Mouse (Mus musculus) stomach, postnatal 0 days (tissue): ENCODE measurements at regions not wholly inside any gene's neighbourhood (a gene's known extent, or its start where the extent isn't known, plus 50 kb on each side); places are given as distances from the start of the nearest gene placed in this dataset.

Experiments
- ATAC-seq: fragments of 200-750 bp; cut with Nextera tagmentation; 2 replicates; pipeline ENCODE4 v1.8.0; 2017; ENCODE audit not compliant: low FRiP score, low TSS enrichment
- DNase-seq: peaks from one replicate; pipeline ENCODE4 v3.0.0-alpha.2; 2016; ENCODE audit warnings: low spot score
- H3K27ac ChIP-seq: fragments of 300-500 bp; sonication (generic); replicated peaks from 2 replicates; pipeline ENCODE4 v1.5.1; 2014; ENCODE audit warnings: mild to moderate bottlenecking, control low read depth
- H3K27me3 ChIP-seq: fragments of 300-500 bp; sonication (generic); 2 replicates; pipeline ENCODE4 v1.6.1; 2014; ENCODE audit warnings: low read length; ENCODE audit not compliant: control insufficient read depth, insufficient read depth
- H3K36me3 ChIP-seq: fragments of 300-500 bp; sonication (generic); 2 replicates; pipeline ENCODE4 v1.6.1; 2014; ENCODE audit warnings: low read length, mixed read lengths; ENCODE audit not compliant: control insufficient read depth, insufficient read depth
- H3K4me1 ChIP-seq: fragments of 300-500 bp; sonication (generic); replicated peaks from 2 replicates; pipeline ENCODE4 v1.6.1; 2014; ENCODE audit warnings: antibody characterized with exemption; ENCODE audit not compliant: control insufficient read depth, insufficient read depth
- H3K4me2 ChIP-seq: fragments of 300-500 bp; sonication (generic); replicated peaks from 2 replicates; pipeline ENCODE4 v1.6.1; 2014; ENCODE audit warnings: low read depth, mild to moderate bottlenecking, control low read depth, moderate library complexity
- H3K4me3 ChIP-seq: fragments of 300-500 bp; sonication (generic); 2 replicates; pipeline ENCODE4 v1.5.1; 2014; ENCODE audit warnings: low read depth, low read length, control low read depth
- H3K9ac ChIP-seq: fragments of 300-500 bp; sonication (generic); 2 replicates; pipeline ENCODE4 v1.6.1; 2014; ENCODE audit warnings: mild to moderate bottlenecking, low read length, control low read depth, mixed read lengths
- H3K9me3 ChIP-seq: fragments of 300-500 bp; sonication (generic); 2 replicates; pipeline ENCODE4 v1.6.1; 2016; ENCODE audit warnings: low read length; ENCODE audit not compliant: control insufficient read depth
- CTCF ChIP-seq: IDR thresholded peaks from 2 replicates; pipeline ENCODE4 v1.5.1; 2016; ENCODE audit warnings: antibody characterized with exemption, low read depth, mild to moderate bottlenecking, moderate library complexity
- EP300 ChIP-seq: optimal IDR thresholded peaks from 2 replicates; pipeline ENCODE3; 2016; ENCODE audit warnings: antibody characterized with exemption
- WGBS: fragments of 180-500 bp; shearing (Covaris S2); extraction: QIAGEN DNeasy Blood & Tissue Kit; methylation state at CpG from one replicate; pipeline ENCODE4 v1.1.7; 2014; 5-methylcytosine and 5-hydroxymethylcytosine counted together

GRCm38 (mm10) chr12:71400201-71400600 is 90.5 kb downstream of the Dact1 start:
- Histone ChIP-seq H3K27ac (no peak overlapping the region), H3K4me1 (no peaks in the 10 kb centered on the region), H3K4me3 (no peak overlapping the region), H3K9ac (no peak overlapping the region), H3K27me3 (no peaks in the 10 kb centered on the region), H3K4me2 (no peak overlapping the region), H3K9me3 (no peaks in the 10 kb centered on the region), H3K36me3 (no peaks in the 10 kb centered on the region)
- DNase-seq (no peak), ATAC-seq (no peak)
- TF ChIP-seq EP300 (no peak), CTCF (no peak)
- 89% methylated on average over 6 of the region's 6 CpGs for WGBS

- WGBS: 44% methylated on average over 6 of the region's 6 CpGs
- Histone ChIP-seq H3K4me3 (no peak overlapping the region), H3K9me3 (no peaks in the 10 kb centered on the region), H3K4me2 (no peak overlapping the region), H3K27ac (no peak overlapping the region), H3K9ac (no peak overlapping the region), H3K27me3 (no peaks in the 10 kb centered on the region), H3K4me1 (no peaks in the 10 kb centered on the region), H3K36me3 (no peaks in the 10 kb centered on the region)
- no peak for TF ChIP-seq EP300
- no peak for TF ChIP-seq CTCF
- ATAC-seq: no peak
- DNase-seq: no peak
Observed at GRCm38 (mm10) chr12:71401621-71402416, 92.1 kb downstream of the Dact1 start.

- no peak for DNase-seq
- H3K27me3 ChIP-seq: no peaks in the 10 kb centered on the region
- ATAC-seq: no peak
- H3K9ac ChIP-seq: no peak overlapping the region
- no peaks in the 10 kb centered on the region for H3K4me1 ChIP-seq
- H3K36me3 ChIP-seq: no peaks in the 10 kb centered on the region
- H3K4me3 ChIP-seq: no peak overlapping the region
- TF ChIP-seq CTCF (no peak), EP300 (no peak)
- H3K9me3 ChIP-seq: no peaks in the 10 kb centered on the region
- 42% methylated on average over 3 of the region's 3 CpGs for WGBS
- H3K4me2 ChIP-seq: no peak overlapping the region
- no peak overlapping the region for H3K27ac ChIP-seq
Observed at GRCm38 (mm10) chr12:71407294-71407693, 97.6 kb downstream of the Dact1 start.

- no peak for ATAC-seq
Observed at GRCm38 (mm10) chr12:71408396-71409050, 98.8 kb downstream of the Dact1 start.

GRCm38 (mm10) chr12:71412331-71412730 is 102.6 kb downstream of the Dact1 start:
- DNase-seq (no peak), ATAC-seq (no peak)
- Histone ChIP-seq H3K4me1 (no peaks in the 10 kb centered on the region), H3K27me3 (no peaks in the 10 kb centered on the region), H3K4me3 (no peak overlapping the region), H3K4me2 (no peak overlapping the region), H3K9me3 (no peaks in the 10 kb centered on the region), H3K27ac (no peak overlapping the region), H3K9ac (no peak overlapping the region), H3K36me3 (no peaks in the 10 kb centered on the region)
- TF ChIP-seq CTCF: no peak
- 79% methylated on average over 3 of the region's 3 CpGs for WGBS

More at GRCm38 (mm10) chr12:71408396-71409050, 98.8 kb downstream of the Dact1 start:
- WGBS: 68% methylated on average over 3 of the region's 3 CpGs
- Histone ChIP-seq H3K27ac (no peak overlapping the region), H3K4me3 (no peak overlapping the region), H3K4me1 (no peaks in the 10 kb centered on the region), H3K4me2 (no peak overlapping the region), H3K9ac (no peak overlapping the region), H3K27me3 (no peaks in the 10 kb centered on the region), H3K36me3 (no peaks in the 10 kb centered on the region), H3K9me3 (no peaks in the 10 kb centered on the region)
- TF ChIP-seq CTCF (no peak), EP300 (no peak)
- DNase-seq: no peak

- 54% methylated on average over 2 of the region's 2 CpGs for WGBS
- Histone ChIP-seq H3K27me3 (no peaks in the 10 kb centered on the region), H3K4me1 (no peaks in the 10 kb centered on the region)
Observed at GRCm38 (mm10) chr12:71416968-71417367, 107.3 kb downstream of the Dact1 start.

More at GRCm38 (mm10) chr12:71416968-71417367, 107.3 kb downstream of the Dact1 start:
- H3K27ac ChIP-seq: no peak overlapping the region
- no peak for TF ChIP-seq EP300
- no peak for TF ChIP-seq CTCF
- no peak for DNase-seq
- ATAC-seq: no peak
- H3K9ac ChIP-seq: no peak overlapping the region
- no peak overlapping the region for H3K4me3 ChIP-seq
- no peaks in the 10 kb centered on the region for H3K9me3 ChIP-seq
- no peaks in the 10 kb centered on the region for H3K36me3 ChIP-seq
- H3K4me2 ChIP-seq: no peak overlapping the region
